Mouse (Mus musculus) hindbrain, embryonic 12.5 days (tissue): ENCODE measurements around the gene Nr1i2. TPM values are rescaled to one million over a fixed set of nuclear protein-coding genes. Genes with fewer than 3 reads are reported as not detected.
"Not testable (repeated sequence)": the region's sequence is repeated elsewhere in the genome, so short reads cannot be mapped to it uniquely, and the experiment has no call there.

Experiments used
- ATAC-seq: fragments of 200-750 bp; cut with Nextera tagmentation; 2 replicates; pipeline ENCODE4 v1.8.0; 2017; ENCODE audit warnings: moderate TSS enrichment; ENCODE audit not compliant: low FRiP score
- H3K27ac ChIP-seq: fragments of 300-500 bp; sonication (generic); 2 replicates; pipeline ENCODE4 v1.5.1; 2016; ENCODE audit warnings: mild to moderate bottlenecking
- H3K27me3 ChIP-seq: fragments of 300-500 bp; sonication (generic); 2 replicates; pipeline ENCODE4 v1.6.1; 2016; ENCODE audit warnings: mild to moderate bottlenecking
- H3K36me3 ChIP-seq: fragments of 300-500 bp; sonication (generic); 2 replicates; pipeline ENCODE4 v1.6.1; 2016; ENCODE audit warnings: mild to moderate bottlenecking
- H3K4me1 ChIP-seq: fragments of 300-500 bp; sonication (generic); 2 replicates; pipeline ENCODE4 v1.6.1; 2016
- H3K4me2 ChIP-seq: fragments of 300-500 bp; sonication (generic); replicated peaks from 2 replicates; pipeline ENCODE4 v1.6.1; 2016; ENCODE audit warnings: mild to moderate bottlenecking
- H3K4me3 ChIP-seq: fragments of 300-500 bp; sonication (generic); 2 replicates; pipeline ENCODE4 v1.5.1; 2016; ENCODE audit warnings: mild to moderate bottlenecking
- H3K9ac ChIP-seq: fragments of 300-500 bp; sonication (generic); 2 replicates; pipeline ENCODE4 v1.6.1; 2016; ENCODE audit warnings: mild to moderate bottlenecking, moderate library complexity
- H3K9me3 ChIP-seq: fragments of 300-500 bp; sonication (generic); replicated peaks from 2 replicates; pipeline ENCODE4 v1.6.1; 2016; ENCODE audit warnings: mild to moderate bottlenecking
- WGBS: fragments of 180-500 bp; shearing (Covaris S2); methylation state at CpG from one replicate; pipeline ENCODE4 v1.1.7; 2016; 5-methylcytosine and 5-hydroxymethylcytosine counted together
- polyA plus RNA-seq: library from polyadenylated mRNA; unstranded; fragments of >200 nt; fragmentation: Nextera tagmentation; extraction: Ambion mirVana; gene quantifications from 2 replicates; pipeline ENCODE4 v1.2.1, GENCODE M21; 2016

Gene Nr1i2
- polyA plus RNA-seq, 1 experiment from 2014 or later: not detected

DNA sequence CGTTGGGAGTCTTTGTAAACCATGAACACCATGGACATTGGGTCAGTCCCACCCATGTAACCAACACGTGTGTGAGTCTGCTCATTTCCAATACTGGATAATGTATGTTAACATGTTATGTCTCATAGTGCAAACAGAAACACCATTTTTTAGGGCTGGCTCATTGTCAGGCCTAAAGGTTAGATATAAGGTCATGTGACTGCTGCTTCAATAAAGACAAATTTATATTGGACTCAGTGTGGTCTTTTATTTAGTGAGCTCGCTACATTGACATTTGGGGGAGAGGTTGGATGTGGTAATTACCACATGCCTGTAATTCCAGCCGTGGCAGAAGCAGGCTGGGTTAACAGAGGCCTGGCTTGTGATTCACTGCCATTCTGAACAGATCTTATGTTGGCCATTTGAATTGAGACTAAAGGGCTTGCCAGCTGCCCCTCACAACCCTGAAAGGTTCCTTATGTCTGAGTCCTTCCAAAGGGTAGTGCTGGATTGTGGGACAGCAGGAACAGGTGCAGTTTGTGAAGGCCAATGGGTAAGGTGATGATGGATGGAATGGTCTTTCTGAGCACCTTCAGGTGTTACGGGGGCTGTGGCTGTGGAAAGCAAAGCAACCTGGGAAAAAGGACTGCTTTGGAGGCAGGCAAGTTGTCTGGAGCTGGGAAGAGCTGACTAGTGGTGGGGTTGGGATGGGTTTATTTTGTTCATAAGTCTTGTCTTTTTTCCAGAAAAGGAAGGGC, 48.6 kb downstream of the Nr1i2 start:
- H3K9ac ChIP-seq: no peak overlapping the region
- ATAC-seq: no peak
- WGBS: 73% methylated on average over 5 of the region's 5 CpGs
- no peak overlapping the region for H3K4me2 ChIP-seq
- peaks cover 5% of the 10 kb centered on the region; the same call in 1 of the 2 replicates for H3K4me1 ChIP-seq
- H3K27me3 ChIP-seq: no peaks in the 10 kb centered on the region
- H3K9me3 ChIP-seq: no peaks in the 10 kb centered on the region
- H3K4me3 ChIP-seq: no peak overlapping the region
- H3K27ac ChIP-seq: no peak overlapping the region
- peaks cover 17% of the 10 kb centered on the region for H3K36me3 ChIP-seq

DNA sequence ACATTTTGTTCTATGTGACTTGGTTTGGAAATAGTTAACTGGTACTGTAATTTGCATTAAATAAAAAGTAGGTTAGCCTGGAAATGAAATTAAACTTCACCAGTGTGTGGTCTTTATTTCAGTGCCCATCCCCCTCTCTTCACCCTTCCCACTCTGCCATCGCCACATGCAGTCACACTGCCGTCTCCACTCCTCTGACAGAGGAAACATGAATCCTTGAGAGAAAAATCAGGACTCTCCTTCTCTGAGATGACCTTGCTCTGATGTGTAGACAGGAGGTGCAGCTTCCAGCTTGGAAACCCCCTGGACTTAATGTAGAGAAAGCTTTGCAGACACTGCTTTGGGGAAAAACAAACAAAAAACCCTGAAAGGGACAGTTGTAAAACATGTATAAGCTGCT, 49.2 kb downstream of the Nr1i2 start:
- Histone ChIP-seq H3K36me3 (peaks cover 21% of the 10 kb centered on the region), H3K9ac (no peak overlapping the region), H3K9me3 (no peaks in the 10 kb centered on the region), H3K27ac (no peak overlapping the region), H3K27me3 (no peaks in the 10 kb centered on the region), H3K4me2 (no peak overlapping the region), H3K4me3 (no peak overlapping the region), H3K4me1 (peaks cover 5% of the 10 kb centered on the region; the same call in 1 of the 2 replicates)
- ATAC-seq: no peak
- WGBS: 42% methylated on average over 2 of the region's 2 CpGs

GRCm38 (mm10) chr16:38244111-38244510, 50.5 kb downstream of the Nr1i2 start:
- Histone ChIP-seq H3K4me1 (peaks cover 5% of the 10 kb centered on the region; the same call in 1 of the 2 replicates), H3K9me3 (no peaks in the 10 kb centered on the region), H3K36me3 (peaks cover 24% of the 10 kb centered on the region), H3K4me3 (no peak overlapping the region), H3K27me3 (no peaks in the 10 kb centered on the region), H3K27ac (no peak overlapping the region), H3K9ac (no peak overlapping the region), H3K4me2 (no peak overlapping the region)
- no peak for ATAC-seq
- WGBS: 88% methylated on average over 6 of the region's 6 CpGs

DNA sequence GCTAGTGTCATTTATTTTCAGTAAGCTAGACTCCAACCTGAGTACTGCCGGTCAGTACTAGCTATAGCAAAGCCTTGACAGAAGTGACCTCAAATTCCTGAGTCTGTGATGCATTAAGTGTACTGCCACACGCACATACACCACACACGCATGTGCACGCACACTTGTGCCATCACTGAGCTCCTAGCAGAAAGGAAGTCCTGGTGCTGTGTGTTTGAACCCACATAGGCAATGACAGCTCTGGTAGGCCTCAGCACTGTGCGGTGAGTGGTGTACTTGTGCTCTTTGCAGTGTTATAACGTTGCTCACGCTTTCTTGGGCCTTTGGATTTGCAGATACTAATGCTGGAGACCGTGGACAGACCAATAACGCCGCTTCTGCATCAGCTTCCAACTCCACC, 54.5 kb downstream of the Nr1i2 start:
- Histone ChIP-seq H3K27me3 (no peaks in the 10 kb centered on the region), H3K4me3 (no peak overlapping the region), H3K4me1 (no peaks in the 10 kb centered on the region), H3K9ac (no peak overlapping the region), H3K36me3 (peaks cover 24% of the 10 kb centered on the region), H3K9me3 (no peaks in the 10 kb centered on the region), H3K27ac (no peak overlapping the region), H3K4me2 (no peak overlapping the region)
- ATAC-seq: no peak
- 97% methylated on average over 10 of the region's 10 CpGs for WGBS

- 88% methylated on average over 5 of the region's 5 CpGs for WGBS
- no peak for ATAC-seq
- no peaks in the 10 kb centered on the region for H3K27me3 ChIP-seq
- peaks cover 24% of the 10 kb centered on the region for H3K36me3 ChIP-seq
- H3K27ac ChIP-seq: no peak overlapping the region
- no peaks in the 10 kb centered on the region for H3K9me3 ChIP-seq
- no peak overlapping the region for H3K4me2 ChIP-seq
- H3K9ac ChIP-seq: no peak overlapping the region
- no peak overlapping the region for H3K4me3 ChIP-seq
- H3K4me1 ChIP-seq: no peaks in the 10 kb centered on the region
Observed at GRCm38 (mm10) chr16:38239729-38240128, 54.9 kb downstream of the Nr1i2 start.

DNA sequence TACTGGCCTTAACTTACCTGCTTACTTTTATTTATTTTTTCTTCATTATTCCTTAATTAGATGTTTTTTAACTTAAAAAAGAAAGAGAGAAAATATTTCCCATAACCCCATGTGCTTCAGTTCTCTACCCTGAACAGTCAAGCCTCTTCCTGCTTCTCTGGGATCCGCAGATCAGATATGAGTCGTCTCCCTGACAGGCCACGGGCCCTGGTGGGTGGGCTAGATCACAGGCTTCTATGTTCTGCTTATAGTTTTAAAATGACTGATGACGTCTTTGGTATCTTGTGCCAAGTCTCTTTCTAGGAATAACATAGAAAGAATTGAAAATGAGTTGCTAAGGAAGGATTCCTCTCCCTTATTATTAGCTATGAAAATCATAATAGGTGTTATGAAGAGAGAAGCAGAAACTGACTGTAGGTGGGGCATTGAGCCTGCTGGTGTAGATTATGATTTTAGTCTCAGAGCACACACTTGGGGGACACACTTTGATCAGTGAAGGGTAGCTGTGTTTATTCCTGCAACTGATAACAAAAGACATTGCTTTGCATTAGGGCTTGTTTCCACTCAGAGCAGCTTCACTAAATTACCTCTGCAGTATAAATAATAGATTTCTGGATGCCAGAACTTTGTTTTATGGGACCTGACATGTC, 57.6 kb downstream of the Nr1i2 start:
- 87% methylated on average over 4 of the region's 4 CpGs for WGBS
- no peak for ATAC-seq
- Histone ChIP-seq H3K4me3 (no peak overlapping the region), H3K4me1 (no peaks in the 10 kb centered on the region), H3K36me3 (peaks cover 13% of the 10 kb centered on the region), H3K9ac (no peak overlapping the region), H3K4me2 (no peak overlapping the region), H3K27me3 (no peaks in the 10 kb centered on the region), H3K27ac (no peak overlapping the region), H3K9me3 (no peaks in the 10 kb centered on the region)

- not testable (repeated sequence) for H3K27me3 ChIP-seq, H3K4me2 ChIP-seq, H3K27ac ChIP-seq, H3K4me3 ChIP-seq, H3K9ac ChIP-seq, H3K4me1 ChIP-seq, ATAC-seq, H3K9me3 ChIP-seq
- 95% methylated on average over 5 of the region's 5 CpGs for WGBS
- H3K36me3 ChIP-seq: peaks cover 42% of the 10 kb centered on the region
Observed at GRCm38 (mm10) chr16:38222491-38222890, 72.1 kb downstream of the Nr1i2 start.

- no peaks in the 10 kb centered on the region for H3K27me3 ChIP-seq
- no peak overlapping the region for H3K27ac ChIP-seq
- no peak overlapping the region for H3K4me2 ChIP-seq
- H3K9me3 ChIP-seq: no peaks in the 10 kb centered on the region
- H3K4me3 ChIP-seq: no peak overlapping the region
- H3K4me1 ChIP-seq: no peaks in the 10 kb centered on the region; the same call in 1 of the 2 replicates
- peaks cover 28% of the 10 kb centered on the region for H3K36me3 ChIP-seq
- H3K9ac ChIP-seq: no peak overlapping the region
- no peak for ATAC-seq
- 96% methylated on average over 7 of the region's 7 CpGs for WGBS
Observed at GRCm38 (mm10) chr16:38205272-38205671, 89.4 kb downstream of the Nr1i2 start.

Other genes with a start within 250 kb of the Nr1i2 start
- 139 and 145 TPM in 2 replicates for gene Gsk3b, start 205.8 kb downstream of the Nr1i2 start, polyA plus RNA-seq
- 1.2 and 1.3 TPM in 2 replicates for gene Maats1, start 47.3 kb upstream of the Nr1i2 start, polyA plus RNA-seq
- 105 and 116 TPM in 2 replicates for gene Cox17, start 52.2 kb upstream of the Nr1i2 start, polyA plus RNA-seq
- not detected in 2 replicates for gene Gm21987, start 52.2 kb upstream of the Nr1i2 start, polyA plus RNA-seq
- 0.70 and 1.4 TPM in 2 replicates for gene Popdc2, start 67.4 kb upstream of the Nr1i2 start, polyA plus RNA-seq
- 0.30 and 0.37 TPM in 2 replicates for gene Pla1a, start 138.3 kb upstream of the Nr1i2 start, polyA plus RNA-seq
- 147 and 155 TPM in 2 replicates for gene Adprh, start 157.9 kb upstream of the Nr1i2 start, polyA plus RNA-seq
- gene Cd80, start 160.7 kb upstream of the Nr1i2 start, polyA plus RNA-seq: 0.64 and 0.74 TPM in 2 replicates
- gene Timmdc1, start 227.8 kb upstream of the Nr1i2 start, polyA plus RNA-seq: 31.6 and 35.1 TPM in 2 replicates